Mouse (Mus musculus): ENCODE data around the gene Polr1c. TPM values are rescaled to one million over a fixed set of nuclear protein-coding genes. Genes with fewer than 3 reads are reported as not detected.

The Polr1c gene
- polyA plus RNA-seq, 1 experiment from 2014 or later: 80.1 TPM

- WGBS: under 1% methylated on average over 47 of the region's 54 CpGs
- Histone ChIP-seq H3K27me3 (ENCODE audit: control insufficient read depth, insufficient read depth, low read length) (no peaks in the 10 kb centered on the region), H3K4me3 (replicated peaks; ENCODE audit: low read length) (peak overlapping the region; percentile 82), H3K27ac (peak overlapping the region; percentile 78), H3K36me3 (replicated peaks; ENCODE audit: control insufficient read depth, insufficient read depth) (peaks cover 56% of the 10 kb centered on the region), H3K4me2 (replicated peaks) (peak overlapping the region; percentile 96), H3K9me3 (ENCODE audit: control insufficient read depth, low read length) (no peaks in the 10 kb centered on the region), H3K9ac (peak overlapping the region; percentile 84), H3K4me1 (replicated peaks; ENCODE audit: control insufficient read depth, insufficient read depth, low read length) (peaks cover 19% of the 10 kb centered on the region)
- ATAC-seq (ENCODE audit: low FRiP score): no peak; the same call in none of the 2 replicates
- no peak for DNase-seq (ENCODE audit: low spot score)
Observed at GRCm38 (mm10) chr17:46254106-46254505, 6.3 kb upstream of the Polr1c start.

- Histone ChIP-seq H3K36me3 (replicated peaks; ENCODE audit: control insufficient read depth, insufficient read depth) (peaks cover 50% of the 10 kb centered on the region), H3K4me2 (replicated peaks) (peak within 1 kb of the TSS; percentile 96), H3K4me3 (replicated peaks; ENCODE audit: low read length) (peak within 1 kb of the TSS; percentile 82), H3K4me1 (replicated peaks; ENCODE audit: control insufficient read depth, insufficient read depth, low read length) (peaks cover 24% of the 10 kb centered on the region), H3K27ac (peak within 1 kb of the TSS; percentile 78), H3K9ac (peak within 1 kb of the TSS; percentile 84), H3K27me3 (ENCODE audit: control insufficient read depth, insufficient read depth, low read length) (no peaks in the 10 kb centered on the region), H3K9me3 (ENCODE audit: control insufficient read depth, low read length) (no peaks in the 10 kb centered on the region)
- peak; percentile 94 for DNase-seq (ENCODE audit: low spot score)
- ATAC-seq (ENCODE audit: low FRiP score): peak; percentile 91
- WGBS: 3% methylated on average over 41 of the region's 48 CpGs
Observed at GRCm38 (mm10) chr17:46253452-46254084, 5.7 kb upstream of the Polr1c start, which contains the start of gene Lrrc73. Lrrc73 (plus strand) TSS chr17:46253531.

DNA sequence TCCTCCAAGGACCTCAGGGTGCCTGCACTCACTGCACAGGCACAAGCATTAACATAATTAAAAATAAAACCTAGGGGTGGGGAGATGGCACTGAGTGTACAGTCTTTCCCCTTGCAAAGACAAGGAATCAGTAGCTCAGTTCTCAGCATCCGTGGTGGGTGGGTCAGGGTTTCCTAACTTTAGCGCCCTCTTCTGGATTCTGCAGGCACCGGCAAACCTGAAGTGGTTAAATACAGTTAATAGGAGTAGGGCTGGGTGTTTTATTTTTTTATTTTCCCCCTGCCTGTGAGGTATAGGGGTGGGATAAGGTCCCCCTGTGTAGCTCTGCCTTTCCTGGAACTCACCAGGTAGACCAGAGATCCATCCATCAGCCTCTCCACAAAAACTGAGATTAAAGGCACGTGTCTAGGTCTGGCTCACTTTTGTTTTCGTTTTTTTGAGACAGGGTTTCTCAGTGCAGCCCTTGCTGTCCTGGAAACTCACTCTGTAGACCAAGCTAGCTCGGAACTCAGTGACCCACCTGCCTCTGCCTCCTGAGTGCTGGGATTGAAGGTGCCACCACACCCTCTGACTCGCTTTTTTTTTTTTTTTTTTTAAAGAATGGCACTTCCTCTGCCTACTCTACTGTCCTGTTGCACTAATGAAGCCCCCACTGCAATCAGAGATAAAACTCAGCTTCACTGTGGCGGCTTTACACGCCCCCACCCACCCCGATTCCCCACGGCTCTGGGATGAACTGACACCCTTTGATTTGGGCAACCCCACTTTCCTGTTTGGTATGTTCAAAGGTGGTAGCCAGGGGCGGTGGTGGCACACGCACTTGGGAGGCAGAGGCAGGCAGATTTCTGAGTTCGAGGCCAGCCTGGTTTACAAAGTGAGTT, 5.0 kb upstream of the Polr1c start:
- H3K27ac ChIP-seq: 0 out of 2 replicates have a peak overlapping the region, but pooled peaks have one; percentile 14
- peaks cover 25% of the 10 kb centered on the region for H3K4me1 ChIP-seq (replicated peaks; ENCODE audit: control insufficient read depth, insufficient read depth, low read length)
- H3K4me2 ChIP-seq (replicated peaks): peak overlapping the region; percentile 96
- DNase-seq (ENCODE audit: low spot score) (peak; percentile 46), ATAC-seq (ENCODE audit: low FRiP score) (no peak)
- H3K4me3 ChIP-seq (replicated peaks; ENCODE audit: low read length): peak overlapping the region; percentile 82; the same call in 1 of the 2 replicates
- peak overlapping the region; percentile 84 for H3K9ac ChIP-seq
- no peaks in the 10 kb centered on the region for H3K27me3 ChIP-seq (ENCODE audit: control insufficient read depth, insufficient read depth, low read length)
- 59% methylated on average over 14 of the region's 14 CpGs for WGBS
- peaks cover 43% of the 10 kb centered on the region for H3K36me3 ChIP-seq (replicated peaks; ENCODE audit: control insufficient read depth, insufficient read depth)
- no peaks in the 10 kb centered on the region for H3K9me3 ChIP-seq (ENCODE audit: control insufficient read depth, low read length)

- Histone ChIP-seq H3K4me2 (replicated peaks) (no peak overlapping the region), H3K27ac (no peak overlapping the region), H3K4me3 (replicated peaks; ENCODE audit: low read length) (no peak overlapping the region), H3K36me3 (replicated peaks; ENCODE audit: control insufficient read depth, insufficient read depth) (peaks cover 39% of the 10 kb centered on the region), H3K9ac (no peak overlapping the region), H3K9me3 (ENCODE audit: control insufficient read depth, low read length) (no peaks in the 10 kb centered on the region), H3K4me1 (replicated peaks; ENCODE audit: control insufficient read depth, insufficient read depth, low read length) (peaks cover 35% of the 10 kb centered on the region), H3K27me3 (ENCODE audit: control insufficient read depth, insufficient read depth, low read length) (no peaks in the 10 kb centered on the region)
- DNase-seq (ENCODE audit: low spot score): no peak
- 86% methylated on average over 7 of the region's 7 CpGs for WGBS
- no peak for ATAC-seq (ENCODE audit: low FRiP score)
Observed at GRCm38 (mm10) chr17:46251174-46251573, 3.3 kb upstream of the Polr1c start.

- DNase-seq (ENCODE audit: low spot score): no peak
- Histone ChIP-seq H3K4me1 (replicated peaks; ENCODE audit: control insufficient read depth, insufficient read depth, low read length) (peaks cover 18% of the 10 kb centered on the region), H3K27me3 (ENCODE audit: control insufficient read depth, insufficient read depth, low read length) (no peaks in the 10 kb centered on the region), H3K9ac (peak overlapping the region; percentile 96), H3K9me3 (ENCODE audit: control insufficient read depth, low read length) (no peaks in the 10 kb centered on the region), H3K36me3 (replicated peaks; ENCODE audit: control insufficient read depth, insufficient read depth) (peaks cover 68% of the 10 kb centered on the region), H3K4me3 (replicated peaks; ENCODE audit: low read length) (peak overlapping the region; percentile 95), H3K27ac (peak overlapping the region; percentile 82), H3K4me2 (replicated peaks) (peak overlapping the region; percentile 94)
- under 1% methylated on average over 31 of the region's 37 CpGs for WGBS
- no peak; the same call in 1 of the 2 replicates for ATAC-seq (ENCODE audit: low FRiP score)
Observed at GRCm38 (mm10) chr17:46248189-46248522, 302 bp upstream of the Polr1c start.

DNA sequence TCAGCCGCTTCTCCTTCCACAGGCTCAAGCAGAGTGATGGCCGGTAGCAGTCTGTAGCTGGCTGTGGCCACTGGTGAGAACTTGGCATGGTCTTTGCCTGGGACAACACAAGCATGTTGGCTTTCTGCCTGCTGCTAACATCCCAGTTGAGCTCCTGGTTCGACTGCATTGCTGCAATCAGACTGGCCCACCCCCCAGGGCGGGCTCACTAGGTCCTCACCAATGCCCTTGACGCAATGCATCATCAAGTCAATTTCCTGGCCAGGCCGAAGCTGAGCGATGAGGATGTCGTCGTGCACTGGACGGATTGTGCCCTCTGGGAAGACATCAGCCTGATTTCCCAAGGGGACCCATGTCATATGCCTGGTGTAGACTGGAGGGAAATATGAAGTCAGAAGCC, 3.3 kb downstream of the Polr1c start:
- no peak for DNase-seq (ENCODE audit: low spot score)
- ATAC-seq (ENCODE audit: low FRiP score): no peak
- no peak overlapping the region for H3K27ac ChIP-seq
- peaks cover 18% of the 10 kb centered on the region for H3K4me1 ChIP-seq (replicated peaks; ENCODE audit: control insufficient read depth, insufficient read depth, low read length)
- H3K4me2 ChIP-seq (replicated peaks): no peak overlapping the region
- peaks cover 74% of the 10 kb centered on the region for H3K36me3 ChIP-seq (replicated peaks; ENCODE audit: control insufficient read depth, insufficient read depth)
- H3K9ac ChIP-seq: no peak overlapping the region
- no peaks in the 10 kb centered on the region for H3K9me3 ChIP-seq (ENCODE audit: control insufficient read depth, low read length)
- WGBS: 74% methylated on average over 10 of the region's 10 CpGs
- H3K27me3 ChIP-seq (ENCODE audit: control insufficient read depth, insufficient read depth, low read length): no peaks in the 10 kb centered on the region
- no peak overlapping the region for H3K4me3 ChIP-seq (replicated peaks; ENCODE audit: low read length)

- Histone ChIP-seq H3K9me3 (ENCODE audit: control insufficient read depth, low read length) (no peaks in the 10 kb centered on the region), H3K36me3 (replicated peaks; ENCODE audit: control insufficient read depth, insufficient read depth) (peaks cover 78% of the 10 kb centered on the region), H3K27ac (no peak overlapping the region), H3K27me3 (ENCODE audit: control insufficient read depth, insufficient read depth, low read length) (no peaks in the 10 kb centered on the region), H3K9ac (no peak overlapping the region), H3K4me2 (replicated peaks) (no peak overlapping the region), H3K4me3 (replicated peaks; ENCODE audit: low read length) (no peak overlapping the region), H3K4me1 (replicated peaks; ENCODE audit: control insufficient read depth, insufficient read depth, low read length) (peaks cover 11% of the 10 kb centered on the region)
- no peak for DNase-seq (ENCODE audit: low spot score)
- 79% methylated on average over 2 of the region's 2 CpGs for WGBS
- no peak for ATAC-seq (ENCODE audit: low FRiP score)
Observed at GRCm38 (mm10) chr17:46243624-46244023, 4.2 kb downstream of the Polr1c start.

DNA sequence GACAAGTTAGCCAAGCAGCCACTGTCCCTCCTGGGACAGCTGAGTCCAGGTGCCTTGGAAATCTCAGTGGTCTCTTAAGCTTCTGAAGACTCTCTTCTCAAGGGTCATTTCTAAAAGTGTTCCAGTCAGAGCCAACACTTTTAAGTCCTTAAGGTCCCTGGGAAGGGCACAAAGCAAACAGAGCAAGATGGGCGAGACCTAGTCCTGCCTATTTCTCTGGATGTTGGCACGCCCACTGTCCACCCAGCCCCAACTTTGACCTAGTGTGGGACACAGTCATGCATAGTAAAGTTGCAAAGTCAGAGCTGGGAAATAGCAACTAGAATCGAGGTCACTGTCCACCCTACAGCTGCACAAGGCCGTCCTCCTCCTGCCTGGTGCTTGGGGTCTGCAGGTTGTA, 4.9 kb downstream of the Polr1c start:
- ATAC-seq (ENCODE audit: low FRiP score) (no peak), DNase-seq (ENCODE audit: low spot score) (no peak)
- no peak overlapping the region for H3K27ac ChIP-seq
- no peak overlapping the region for H3K4me3 ChIP-seq (replicated peaks; ENCODE audit: low read length)
- H3K9ac ChIP-seq: no peak overlapping the region
- H3K9me3 ChIP-seq (ENCODE audit: control insufficient read depth, low read length): no peaks in the 10 kb centered on the region
- H3K36me3 ChIP-seq (replicated peaks; ENCODE audit: control insufficient read depth, insufficient read depth): peaks cover 85% of the 10 kb centered on the region
- WGBS: 91% methylated on average over 4 of the region's 4 CpGs
- H3K27me3 ChIP-seq (ENCODE audit: control insufficient read depth, insufficient read depth, low read length): no peaks in the 10 kb centered on the region
- H3K4me1 ChIP-seq (replicated peaks; ENCODE audit: control insufficient read depth, insufficient read depth, low read length): peaks cover 10% of the 10 kb centered on the region
- H3K4me2 ChIP-seq (replicated peaks): no peak overlapping the region

DNA sequence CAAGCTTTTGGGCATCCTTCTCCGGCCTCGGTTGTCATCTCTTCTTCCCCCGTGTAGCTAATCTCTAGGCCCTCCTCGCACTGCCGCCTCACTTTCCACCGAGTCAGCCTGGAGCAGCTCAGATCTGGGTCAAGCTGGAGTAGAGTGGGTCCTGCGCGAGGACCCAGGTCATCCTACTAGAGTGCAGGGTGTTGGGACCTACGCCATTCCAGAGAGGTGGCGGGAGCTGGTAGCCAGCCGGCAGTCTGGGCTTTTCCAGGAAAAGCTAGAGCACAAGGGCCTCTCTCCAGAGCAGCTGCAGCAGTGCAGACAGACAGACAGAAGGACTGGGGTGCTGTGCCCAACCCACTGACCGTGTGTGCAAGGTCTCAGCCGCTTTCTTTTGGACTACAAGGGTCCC, 5.6 kb downstream of the Polr1c start:
- DNase-seq (ENCODE audit: low spot score): no peak
- Histone ChIP-seq H3K4me2 (replicated peaks) (no peak overlapping the region), H3K4me3 (replicated peaks; ENCODE audit: low read length) (no peak overlapping the region), H3K9ac (no peak overlapping the region), H3K4me1 (replicated peaks; ENCODE audit: control insufficient read depth, insufficient read depth, low read length) (peaks cover 10% of the 10 kb centered on the region), H3K36me3 (replicated peaks; ENCODE audit: control insufficient read depth, insufficient read depth) (peaks cover 92% of the 10 kb centered on the region), H3K27ac (no peak overlapping the region), H3K27me3 (ENCODE audit: control insufficient read depth, insufficient read depth, low read length) (no peaks in the 10 kb centered on the region), H3K9me3 (ENCODE audit: control insufficient read depth, low read length) (no peaks in the 10 kb centered on the region)
- 93% methylated on average over 13 of the region's 13 CpGs for WGBS
- ATAC-seq (ENCODE audit: low FRiP score): no peak

Measured in hindbrain, embryonic 14.5 days (tissue).